Mouse (Mus musculus) spleen, adult 2 months (tissue): ENCODE results near the gene Plekhg3.

Source experiments
- CTCF ChIP-seq: fragments of 200-500 bp; IDR thresholded peaks from 2 replicates; pipeline ENCODE4 v1.5.1; 2011; ENCODE audit warnings: mild to moderate bottlenecking, inconsistent platforms; ENCODE audit not compliant: insufficient read depth, insufficient read length, insufficient replicate concordance; ENCODE audit errors: extremely low read depth
- POLR2A ChIP-seq: fragments of 200-500 bp; IDR thresholded peaks from 2 replicates; pipeline ENCODE4 v1.6.1; 2011; ENCODE audit warnings: low read depth, low read length, inconsistent platforms

DNA sequence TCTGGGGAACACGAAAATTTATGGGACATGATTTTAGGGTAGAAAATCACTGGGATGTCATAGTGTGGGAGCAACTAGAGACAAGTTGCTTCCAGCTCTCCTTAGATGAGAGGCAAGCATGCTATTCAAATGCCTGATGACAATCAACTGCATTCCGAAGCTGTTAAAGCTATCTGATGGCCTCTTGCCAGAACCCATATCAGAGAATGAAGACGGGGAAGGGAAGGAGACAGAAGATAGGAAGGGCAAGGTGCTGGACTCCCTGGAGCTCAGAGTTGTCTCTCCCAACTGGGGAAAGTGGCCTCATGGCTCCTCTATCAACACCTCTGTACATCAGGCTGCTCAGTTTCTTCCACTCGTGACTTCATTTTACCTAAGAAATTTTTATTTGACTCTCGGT lies 7.0 kb upstream of the Plekhg3 start:
- TF ChIP-seq CTCF = no peak
- no peak for TF ChIP-seq POLR2A
